12 mouse cellular contexts compared by ENCODE assay signal in the genomic region with DNA sequence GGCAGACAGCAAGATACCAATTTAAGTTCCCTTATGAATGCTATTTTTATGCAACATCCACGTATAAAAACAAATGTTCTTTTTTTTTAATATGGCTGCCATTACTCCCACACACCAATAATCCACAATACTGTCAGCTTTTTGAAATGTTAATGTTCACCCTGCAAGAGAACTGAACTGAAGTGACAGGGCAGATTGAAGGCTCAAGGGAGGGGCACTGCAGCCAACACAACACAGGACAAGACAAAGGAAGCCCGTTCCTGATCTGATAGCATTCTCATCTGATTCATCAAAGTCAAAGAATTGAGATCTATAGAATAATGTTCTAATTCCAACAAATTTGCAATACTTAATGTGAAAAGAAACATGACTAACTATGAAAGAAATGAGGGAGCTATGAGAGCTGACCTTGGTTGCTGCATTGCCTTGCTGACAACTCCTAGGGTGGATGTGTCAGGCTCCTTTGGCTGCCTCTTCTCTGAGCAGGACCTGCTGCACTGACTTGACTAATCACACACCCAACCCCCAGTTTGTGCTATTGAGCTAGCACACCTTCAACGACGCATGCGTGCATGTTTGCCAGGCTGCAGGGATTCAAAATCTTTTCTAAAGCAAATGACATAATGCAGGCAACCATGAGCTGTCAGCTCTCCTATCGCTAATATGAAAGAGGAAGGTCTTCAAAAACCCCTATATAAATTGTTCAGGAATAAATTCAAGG. TPM values are rescaled to one million over a fixed set of nuclear protein-coding genes. Genes with fewer than 3 reads are reported as not detected.
DNase-seq lines count a peak whose midpoint lies in the region; ATAC-seq and TF ChIP-seq lines count a peak whose summit lies in the region.
"Had no signal": no experiment of that assay in that cellular context is flagged by ENCODE, and none has a peak within 500 bp of the region (broad histone marks: within the 10 kb centered on the region; RNA-seq: fewer than 3 reads in every experiment).

No protein-coding gene starts in this region.

- no peak for TF ChIP-seq POLR2A in kidney, adult 2 months (IDR thresholded peaks at IDR 0.05; ENCODE audit: low read depth, low read length)

- H3K9ac ChIP-seq in embryonic facial prominence, embryonic 14.5 days (ENCODE audit: low read depth, low read length): no peak overlapping the region
- H3K9ac ChIP-seq in forebrain, embryonic 14.5 days (ENCODE audit: low read length): no peak overlapping the region
- no peak overlapping the region for H3K9ac ChIP-seq in intestine, embryonic 15.5 days

- no peak overlapping the region for H3K4me3 ChIP-seq in embryonic facial prominence, embryonic 14.5 days (ENCODE audit: low read depth, low read length)
- H3K4me3 ChIP-seq in embryonic facial prominence, embryonic 10.5 days: no peak overlapping the region
- H3K4me3 ChIP-seq in forebrain, embryonic 14.5 days (ENCODE audit: low read depth, low read length): peak overlapping the region; percentile 4
- no peak overlapping the region for H3K4me3 ChIP-seq in intestine, embryonic 15.5 days (replicated peaks)
- H3K4me3 ChIP-seq in kidney, adult 2 months (ENCODE audit: insufficient read depth, low read depth, low read length): no peak overlapping the region
- H3K4me3 ChIP-seq: heart, embryonic 10.5 days had no signal

- no peaks in the 10 kb centered on the region for H3K9me3 ChIP-seq in embryonic facial prominence, embryonic 14.5 days (ENCODE audit: control insufficient read depth, low read length)
- H3K9me3 ChIP-seq in embryonic facial prominence, embryonic 10.5 days: 0 out of 2 replicates have a peak, but pooled peaks cover 3% of the 10 kb centered on the region
- no peaks in the 10 kb centered on the region for H3K9me3 ChIP-seq in forebrain, embryonic 14.5 days (replicated peaks; ENCODE audit: control insufficient read depth, low read length)
- no peaks in the 10 kb centered on the region for H3K9me3 ChIP-seq in intestine, embryonic 15.5 days
- H3K9me3 ChIP-seq: heart, embryonic 10.5 days had no signal

- H3K36me3 ChIP-seq in embryonic facial prominence, embryonic 14.5 days (ENCODE audit: control insufficient read depth, insufficient read depth, low read length): no peaks in the 10 kb centered on the region
- no peaks in the 10 kb centered on the region for H3K36me3 ChIP-seq in embryonic facial prominence, embryonic 10.5 days (replicated peaks)
- no peaks in the 10 kb centered on the region for H3K36me3 ChIP-seq in forebrain, embryonic 14.5 days (ENCODE audit: control insufficient read depth, insufficient read depth, low read length)
- H3K36me3 ChIP-seq in intestine, embryonic 15.5 days: no peaks in the 10 kb centered on the region
- H3K36me3 ChIP-seq in kidney, adult 2 months (ENCODE audit: control insufficient read depth, insufficient read depth, low read length): no peaks in the 10 kb centered on the region
- H3K36me3 ChIP-seq: heart, embryonic 10.5 days had no signal

- H3K4me2 ChIP-seq in embryonic facial prominence, embryonic 14.5 days (ENCODE audit: low read depth, low read length): no peak overlapping the region
- peak overlapping the region; percentile 15; the same call in 1 of the 2 replicates for H3K4me2 ChIP-seq in forebrain, embryonic 14.5 days (ENCODE audit: low read length)
- no peak overlapping the region for H3K4me2 ChIP-seq in intestine, embryonic 15.5 days (replicated peaks)

- no peaks in the 10 kb centered on the region for H3K4me1 ChIP-seq in embryonic facial prominence, embryonic 14.5 days (ENCODE audit: control insufficient read depth, insufficient read depth, low read length)
- H3K4me1 ChIP-seq in embryonic facial prominence, embryonic 10.5 days: no peaks in the 10 kb centered on the region
- no peaks in the 10 kb centered on the region for H3K4me1 ChIP-seq in forebrain, embryonic 14.5 days (ENCODE audit: control insufficient read depth, insufficient read depth, low read length)
- H3K4me1 ChIP-seq in intestine, embryonic 15.5 days (replicated peaks): no peaks in the 10 kb centered on the region
- no peaks in the 10 kb centered on the region for H3K4me1 ChIP-seq in kidney, adult 2 months (ENCODE audit: control insufficient read depth, insufficient read depth, low read length)
- H3K4me1 ChIP-seq: heart, embryonic 10.5 days had no signal

- 76% methylated on average over 6 of the region's 6 CpGs for WGBS in embryonic facial prominence, embryonic 14.5 days
- 77% methylated on average over 6 of the region's 6 CpGs for WGBS in embryonic facial prominence, embryonic 10.5 days
- WGBS in forebrain, embryonic 14.5 days: 68% methylated on average over 6 of the region's 6 CpGs
- WGBS in intestine, embryonic 15.5 days: 66% methylated on average over 6 of the region's 6 CpGs
- WGBS in kidney, adult 2 months: 78% methylated on average over 6 of the region's 6 CpGs

- ATAC-seq in embryonic facial prominence, embryonic 14.5 days (ENCODE audit: low read depth): no peak
- peak; percentile 78 for ATAC-seq in forebrain, embryonic 14.5 days
- no peak for ATAC-seq in intestine, embryonic 15.5 days
- ATAC-seq in megakaryocyte progenitor cell, adult 5-6 weeks (replicated peaks; ENCODE audit: poor library complexity): no peak

- TF ChIP-seq CTCF in kidney, adult 2 months (conservative IDR thresholded peaks at IDR 0.05; ENCODE audit: insufficient read depth, insufficient read length, low read depth, low read length): no peak

- H3K27ac ChIP-seq in embryonic facial prominence, embryonic 14.5 days (replicated peaks; ENCODE audit: low read depth, low read length): no peak overlapping the region
- no peak overlapping the region for H3K27ac ChIP-seq in embryonic facial prominence, embryonic 10.5 days (replicated peaks)
- no peak overlapping the region for H3K27ac ChIP-seq in forebrain, embryonic 14.5 days (ENCODE audit: low read depth, low read length)
- H3K27ac ChIP-seq in intestine, embryonic 15.5 days: no peak overlapping the region
- no peak overlapping the region for H3K27ac ChIP-seq in kidney, adult 2 months (ENCODE audit: insufficient read depth, low read depth, low read length)
- H3K27ac ChIP-seq: heart, embryonic 10.5 days had no signal

- H3K27me3 ChIP-seq in embryonic facial prominence, embryonic 14.5 days (replicated peaks; ENCODE audit: control insufficient read depth, insufficient read depth, low read length): no peaks in the 10 kb centered on the region
- H3K27me3 ChIP-seq in embryonic facial prominence, embryonic 10.5 days (replicated peaks; ENCODE audit: low read depth, poor library complexity, severe bottlenecking): no peaks in the 10 kb centered on the region
- H3K27me3 ChIP-seq in forebrain, embryonic 14.5 days (replicated peaks; ENCODE audit: control insufficient read depth, insufficient read depth, low read length): no peaks in the 10 kb centered on the region
- H3K27me3 ChIP-seq in intestine, embryonic 15.5 days (replicated peaks): no peaks in the 10 kb centered on the region
- H3K27me3 ChIP-seq in kidney, adult 2 months (replicated peaks; ENCODE audit: control insufficient read depth, insufficient read depth, low read length): no peaks in the 10 kb centered on the region

- peak; percentile 2 for DNase-seq in embryonic facial prominence, embryonic 14.5 days (ENCODE audit: low spot score)
- DNase-seq in embryonic facial prominence, embryonic 10.5 days (ENCODE audit: low spot score): no peak
- peak; percentile 78 for DNase-seq in forebrain, embryonic 14.5 days (ENCODE audit: low spot score)
- peak; percentile 68 for DNase-seq in layer of hippocampus, adult 9-11 months
- DNase-seq in right cerebral cortex, adult 18-20 months: peak; percentile 71
- DNase-seq in kidney, adult 2 months: no peak
- DNase-seq: thymus, postnatal 4 days had no signal

RNA-seq across cellular contexts. Expression of a gene that starts 42.8 kb away (rescaled TPM):
- 0.35 and 0.42 TPM in 2 replicates for polyA plus RNA-seq in embryonic facial prominence, embryonic 14.5 days (2014; fragmentation: Nextera tagmentation; extraction: Ambion mirVana)
- 1.4 and 2.0 TPM in 2 replicates for polyA plus RNA-seq in embryonic facial prominence, embryonic 10.5 days (2016; fragmentation: Nextera tagmentation; extraction: Ambion mirVana)
- 1.9 and 3.4 TPM in 2 replicates for polyA plus RNA-seq in forebrain, embryonic 14.5 days (2014; fragmentation: Nextera tagmentation; extraction: Ambion mirVana)
- 0.35 and 0.49 TPM in 2 replicates for polyA plus RNA-seq in intestine, embryonic 15.5 days (2015; fragmentation: Nextera tagmentation; extraction: Ambion mirVana)
- polyA plus RNA-seq in kidney, adult 2 months (2012; rRNA removed): 0.30 and 0.33 TPM in 2 replicates
- total RNA-seq in megakaryocyte progenitor cell, adult 5-6 weeks (2015): not detected in 2 replicates
- total RNA-seq in megakaryocyte progenitor cell, adult 5-6 weeks (2017): not detected in 2 replicates
- total RNA-seq: common myeloid progenitor, adult 5-6 weeks had no signal

RNA-seq across cellular contexts. Expression of a gene that starts 42.8 kb away (rescaled TPM):
- 38.8 and 39.5 TPM in 2 replicates for polyA plus RNA-seq in embryonic facial prominence, embryonic 14.5 days (2014; fragmentation: Nextera tagmentation; extraction: Ambion mirVana)
- 53.4 and 53.8 TPM in 2 replicates for polyA plus RNA-seq in embryonic facial prominence, embryonic 10.5 days (2016; fragmentation: Nextera tagmentation; extraction: Ambion mirVana)
- polyA plus RNA-seq in forebrain, embryonic 14.5 days (2014; fragmentation: Nextera tagmentation; extraction: Ambion mirVana): 348 and 424 TPM in 2 replicates
- 27.2 and 33.5 TPM in 2 replicates for polyA plus RNA-seq in intestine, embryonic 15.5 days (2015; fragmentation: Nextera tagmentation; extraction: Ambion mirVana)
- not detected in 2 replicates for polyA plus RNA-seq in kidney, adult 2 months (2012; rRNA removed)
- total RNA-seq in megakaryocyte progenitor cell, adult 5-6 weeks (2015): not detected in 2 replicates
- total RNA-seq in megakaryocyte progenitor cell, adult 5-6 weeks (2017): not detected in 2 replicates
- total RNA-seq: common myeloid progenitor, adult 5-6 weeks had no signal
- polyA plus RNA-seq: large intestine, adult 2 months had no signal

Comparison
In these comparisons a context has a peak if more than half of its experiments do, and no peak if none do; other contexts are left out.
1. DNase-seq: peak in embryonic facial prominence, embryonic 14.5 days (single experiment), forebrain, embryonic 14.5 days (single experiment), layer of hippocampus, adult 9-11 months (single experiment) and right cerebral cortex, adult 18-20 months (single experiment); none in embryonic facial prominence, embryonic 10.5 days (single experiment) and kidney, adult 2 months (single experiment).
2. RNA of a gene that starts 42.8 kb away (polyA plus RNA-seq): 348 to 424 TPM in forebrain, embryonic 14.5 days, 53.4 to 53.8 TPM in embryonic facial prominence, embryonic 10.5 days, 38.8 to 39.5 TPM in embryonic facial prominence, embryonic 14.5 days and 27.2 to 33.5 TPM in intestine, embryonic 15.5 days; not detected in kidney, adult 2 months; every median in the first group is over 10 times any median in the second.